ENCODE assay signal across 8 mouse cellular contexts in the genomic region with DNA sequence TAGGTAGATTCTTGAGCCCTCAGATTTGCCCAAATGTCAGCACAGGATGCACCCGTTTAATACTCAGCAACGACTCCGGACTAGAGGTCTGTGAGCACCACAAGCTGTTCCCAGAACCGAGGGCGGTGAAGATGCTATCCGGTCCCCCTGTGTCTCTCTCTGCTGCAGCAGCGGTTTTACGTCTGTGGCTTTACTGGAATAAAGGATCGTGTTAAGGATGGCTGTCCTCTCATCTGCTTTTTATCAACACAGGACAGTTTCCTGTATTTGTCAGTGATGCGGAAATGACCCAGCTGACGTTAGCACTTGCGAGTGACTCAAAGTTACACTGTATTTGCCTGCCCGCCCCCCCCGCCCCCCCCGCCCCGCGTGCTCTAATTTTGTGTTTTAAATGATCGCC. TPM values are rescaled to one million over a fixed set of nuclear protein-coding genes. Genes with fewer than 3 reads are reported as not detected.
A peak's percentile ranks its signal among the peaks of the same experiment; 100 is the strongest.
DNase-seq lines count a peak whose midpoint lies in the region; ATAC-seq and TF ChIP-seq lines count a peak whose summit lies in the region.

No protein-coding gene starts in this region.

- no peaks in the 10 kb centered on the region for H3K9me3 ChIP-seq in kidney, embryonic 14.5 days (ENCODE audit: control insufficient read depth, low read length)
- H3K9me3 ChIP-seq in midbrain, embryonic 10.5 days (replicated peaks), result no peaks in the 10 kb centered on the region

- intact Hi-C loops in gastrocnemius, postnatal 14 days (cut with DNase I; ENCODE audit: low total_unique reads), result no loop called here
- intact Hi-C loops in left cerebral cortex, postnatal 10 days (cut with DNase I), result loop anchor here (10.0 kb wide), 1 partner anchor 567 kb away; no protein-coding TSS in a partner anchor

- H3K4me1 ChIP-seq in embryonic fibroblast, embryonic 13.5 days (ENCODE audit: control insufficient read depth, insufficient read depth, low read length), result peaks cover 5% of the 10 kb centered on the region; the same call in 1 of the 2 replicates
- H3K4me1 ChIP-seq in kidney, embryonic 14.5 days (ENCODE audit: control insufficient read depth, insufficient read depth, low read length), result no peaks in the 10 kb centered on the region
- H3K4me1 ChIP-seq in midbrain, embryonic 10.5 days, result peaks cover 12% of the 10 kb centered on the region; the same call in 1 of the 2 replicates

- H3K4me2 ChIP-seq in kidney, embryonic 14.5 days (replicated peaks; ENCODE audit: low read depth, low read length), result peak overlapping the region; percentile 12; the same call in 1 of the 2 replicates

- ATAC-seq in kidney, embryonic 14.5 days (ENCODE audit: low FRiP score, low TSS enrichment), result peak; percentile 46; the same call in 1 of the 2 replicates

- no peak for TF ChIP-seq POLR2A in embryonic fibroblast, embryonic 13.5 days (IDR thresholded peaks at IDR 0.05; ENCODE audit: low read depth, low read length)

- no peak overlapping the region for H3K9ac ChIP-seq in kidney, embryonic 14.5 days (ENCODE audit: low read depth, low read length)

- no peaks in the 10 kb centered on the region for H3K36me3 ChIP-seq in kidney, embryonic 14.5 days (ENCODE audit: control insufficient read depth, insufficient read depth, low read length)
- no peaks in the 10 kb centered on the region for H3K36me3 ChIP-seq in midbrain, embryonic 10.5 days

- H3K27me3 ChIP-seq in kidney, embryonic 14.5 days (ENCODE audit: control insufficient read depth, insufficient read depth, low read length), result no peaks in the 10 kb centered on the region
- no peaks in the 10 kb centered on the region for H3K27me3 ChIP-seq in midbrain, embryonic 10.5 days (ENCODE audit: low read depth, poor library complexity, severe bottlenecking)

- DNase-seq in gastrocnemius, postnatal 14 days, result peak; percentile 8
- no peak for DNase-seq in gastrocnemius, postnatal 25 days
- DNase-seq in lung, postnatal 36 days, result peak; percentile 72
- DNase-seq in left cerebral cortex, postnatal 10 days (ENCODE audit: extremely low spot score in 1 of 2, low spot score in 2 of 2), result no peak
- DNase-seq in cerebellum, adult 18-20 months, result no peak
- DNase-seq in midbrain, embryonic 10.5 days (ENCODE audit: low spot score), result no peak

- 45% methylated on average over 18 of the region's 18 CpGs for WGBS in kidney, embryonic 14.5 days
- 69% methylated on average over 18 of the region's 18 CpGs for WGBS in midbrain, embryonic 10.5 days

- H3K4me3 ChIP-seq in embryonic fibroblast, embryonic 13.5 days (ENCODE audit: insufficient read depth, low read length), result no peak overlapping the region
- no peak overlapping the region for H3K4me3 ChIP-seq in kidney, embryonic 14.5 days (ENCODE audit: low read length)
- no peak overlapping the region for H3K4me3 ChIP-seq in midbrain, embryonic 10.5 days

- no peak for TF ChIP-seq CTCF in embryonic fibroblast, embryonic 13.5 days (IDR thresholded peaks at IDR 0.05; ENCODE audit: borderline replicate concordance, insufficient read depth, low read length)

- peak overlapping the region; percentile 92 for H3K27ac ChIP-seq in embryonic fibroblast, embryonic 13.5 days (ENCODE audit: insufficient read depth, low read length)
- H3K27ac ChIP-seq in kidney, embryonic 14.5 days (ENCODE audit: low read depth, low read length), result peak overlapping the region; percentile 59; the same call in 1 of the 2 replicates
- no peak overlapping the region for H3K27ac ChIP-seq in midbrain, embryonic 10.5 days (replicated peaks)

RNA-seq across cellular contexts. Expression of a gene that starts 40.7 kb away (rescaled TPM):
- 1 to 10 TPM; 6.4 to 7.7 TPM for total RNA-seq in gastrocnemius, postnatal 14 days (2021)
- 1 to 10 TPM; 5.8 to 7.4 TPM for total RNA-seq in gastrocnemius, postnatal 25 days (2021)
- 24.0 and 25.5 TPM in 2 replicates for polyA plus RNA-seq in embryonic fibroblast, embryonic 13.5 days (2011; ENCODE audit: insufficient read length, low read depth, missing spikeins)
- 16.6 and 26.8 TPM in 2 replicates for polyA plus RNA-seq in kidney, embryonic 14.5 days (2014; fragmentation: Nextera tagmentation; extraction: Ambion mirVana)
- total RNA-seq in left cerebral cortex, postnatal 10 days (2021), result 10 to 100 TPM; 17.2 TPM
- 71.2 and 91.2 TPM in 2 replicates for polyA plus RNA-seq in midbrain, embryonic 10.5 days (2016; fragmentation: Nextera tagmentation; extraction: Ambion mirVana)

Comparison
In these comparisons a context has a peak if more than half of its experiments do, and no peak if none do; other contexts are left out.
1. DNase-seq: peak in gastrocnemius, postnatal 14 days (single experiment) and lung, postnatal 36 days (single experiment); none in gastrocnemius, postnatal 25 days (single experiment), left cerebral cortex, postnatal 10 days (0 of 2), cerebellum, adult 18-20 months (0 of 2) and midbrain, embryonic 10.5 days (single experiment).